Mouse (Mus musculus): ENCODE data around the gene Adcyap1r1.

- TF ChIP-seq CTCF (IDR thresholded peaks at IDR 0.05; ENCODE audit: low read depth) (no peak), EP300 (IDR thresholded peaks at IDR 0.05; ENCODE audit: low read depth) (no peak)
Measured at GRCm38 (mm10) chr6:55443927-55444688, 7.7 kb upstream of the Adcyap1r1 start.

All from liver, postnatal 0 days (tissue).